Mouse (Mus musculus) urinary bladder, postnatal 10 days (tissue): ENCODE results near the gene Top1.
A peak's percentile ranks its signal among the peaks of the same experiment; 100 is the strongest.

ENCODE experiments used
- DNase-seq: peaks from one replicate; pipeline ENCODE4 v3.0.0; 2022; ENCODE audit warnings: low spot score

Gene Top1

DNA sequence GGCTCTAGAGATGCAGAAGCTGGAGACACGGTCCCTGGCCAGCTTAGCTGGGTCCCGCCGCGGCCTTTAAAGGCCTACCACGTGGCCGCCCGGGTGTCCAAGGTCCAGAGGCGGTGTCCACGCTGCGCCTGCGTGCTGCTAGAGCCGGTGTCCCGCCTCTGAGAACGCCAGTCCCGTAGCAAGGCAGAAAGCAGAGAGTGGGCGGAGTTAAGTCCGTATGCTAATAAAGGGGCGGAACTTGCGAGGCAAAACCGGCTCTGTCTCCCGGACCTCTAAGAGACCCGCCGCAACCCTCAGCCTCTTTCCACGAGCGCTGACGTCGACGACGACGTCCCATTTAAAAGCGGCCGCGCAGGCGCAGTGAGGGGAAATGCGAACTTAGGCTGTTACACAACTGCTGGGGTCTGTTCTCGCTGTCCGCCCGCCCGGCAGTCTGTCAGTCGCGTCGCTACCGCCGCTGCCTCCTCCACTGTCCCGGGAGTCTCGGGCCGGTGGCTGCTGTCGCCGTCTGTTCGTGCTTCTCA is at the start of gene Top1:
Gene Top1, plus strand, starts transcription at position 275 of the 524 bp plus-strand sequence.
- peak; percentile 97 for DNase-seq

DNA sequence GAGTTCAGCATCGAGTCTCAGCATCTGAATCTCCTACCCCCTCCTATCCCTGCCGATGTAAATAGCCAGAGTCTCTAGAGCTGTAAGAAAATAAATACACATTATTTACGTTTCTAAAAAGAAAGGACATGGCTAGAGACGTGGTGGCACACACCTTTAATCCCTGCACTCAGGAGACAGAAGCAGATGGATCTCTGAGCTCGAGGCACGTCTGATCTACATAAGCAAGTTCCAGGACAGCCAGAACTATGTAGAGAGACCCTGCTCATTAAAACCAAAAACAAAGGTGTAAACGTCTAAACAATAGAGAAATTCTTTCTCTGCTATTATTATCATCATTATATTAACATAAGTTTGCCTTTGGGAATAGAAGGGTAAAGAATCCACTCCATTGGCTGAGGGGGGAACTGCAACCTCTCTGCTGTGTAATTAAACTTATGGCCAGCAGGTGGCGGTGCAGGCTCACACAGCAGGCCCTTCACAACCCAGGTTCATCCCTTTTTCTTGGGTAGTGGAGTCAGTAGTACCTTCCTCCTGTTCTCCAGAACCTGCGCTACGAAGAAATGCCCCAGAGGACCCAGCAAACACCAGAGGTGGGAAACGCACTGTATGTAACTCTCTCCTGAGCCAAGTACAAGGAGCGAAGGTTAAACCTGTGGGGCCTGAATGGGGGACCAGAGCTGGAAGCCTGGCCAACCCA is 48.0 kb upstream of the Top1 start:
- DNase-seq = no peak

DNA sequence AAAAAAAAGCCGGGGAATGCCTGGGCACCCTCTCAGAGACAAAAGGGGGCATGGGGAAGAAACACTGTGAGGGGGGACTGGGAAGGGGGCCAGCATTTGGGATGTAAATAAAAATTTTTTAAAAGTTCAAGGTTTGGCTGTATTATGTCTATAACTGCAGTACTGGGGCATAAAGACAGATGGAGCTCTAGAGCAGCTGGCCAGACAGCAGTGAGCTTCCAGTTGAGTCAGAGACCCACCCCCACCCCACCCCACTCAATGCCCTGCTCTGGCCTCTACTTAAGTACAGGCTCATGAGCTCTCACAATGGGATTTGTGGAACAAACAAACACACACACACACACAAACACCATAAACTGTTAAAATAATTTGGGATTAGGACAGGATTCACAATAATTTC is 43.9 kb upstream of the Top1 start:
- no peak for DNase-seq

GRCm38 (mm10) chr2:160603154-160603933 is 42.3 kb upstream of the Top1 start:
- DNase-seq = no peak

GRCm38 (mm10) chr2:160610012-160610411 is 35.7 kb upstream of the Top1 start:
- DNase-seq = no peak

GRCm38 (mm10) chr2:160613186-160613919 is 32.3 kb upstream of the Top1 start:
- DNase-seq = no peak

- no peak for DNase-seq
Measured at GRCm38 (mm10) chr2:160617741-160618140, 27.9 kb upstream of the Top1 start.

- no peak for DNase-seq
Measured at GRCm38 (mm10) chr2:160618619-160619220, 27.0 kb upstream of the Top1 start.

GRCm38 (mm10) chr2:160619300-160619699 is 26.4 kb upstream of the Top1 start:
- no peak for DNase-seq

- no peak for DNase-seq
Measured at GRCm38 (mm10) chr2:160619831-160620230, 25.9 kb upstream of the Top1 start.

- no peak for DNase-seq
Measured at GRCm38 (mm10) chr2:160620279-160620963, 25.3 kb upstream of the Top1 start.

GRCm38 (mm10) chr2:160621001-160621448 is 24.7 kb upstream of the Top1 start:
- DNase-seq = no peak

- peak; percentile 49 for DNase-seq
Measured at GRCm38 (mm10) chr2:160621661-160622211, 24.0 kb upstream of the Top1 start.

GRCm38 (mm10) chr2:160622646-160623045 is 23.0 kb upstream of the Top1 start:
- DNase-seq = no peak

DNA sequence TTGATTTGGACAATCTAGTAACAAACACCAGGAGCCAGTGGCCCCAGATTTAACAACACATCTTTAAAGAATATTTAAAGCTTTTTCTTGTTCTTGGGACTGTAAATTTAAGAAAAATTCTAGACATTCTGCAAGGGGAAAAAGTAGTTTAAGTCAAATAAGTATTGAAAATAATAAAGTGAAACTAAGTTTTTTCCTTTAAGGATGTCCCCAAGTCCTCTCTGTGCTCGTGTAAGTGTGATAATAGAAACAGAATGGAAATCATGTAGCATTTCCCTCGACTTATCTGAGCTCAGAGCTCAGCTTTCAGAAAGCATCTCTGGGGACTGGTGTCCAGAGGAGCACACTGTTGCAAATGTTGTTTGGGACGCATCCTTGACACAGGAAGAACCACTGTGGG is 21.9 kb upstream of the Top1 start:
- DNase-seq = no peak

DNA sequence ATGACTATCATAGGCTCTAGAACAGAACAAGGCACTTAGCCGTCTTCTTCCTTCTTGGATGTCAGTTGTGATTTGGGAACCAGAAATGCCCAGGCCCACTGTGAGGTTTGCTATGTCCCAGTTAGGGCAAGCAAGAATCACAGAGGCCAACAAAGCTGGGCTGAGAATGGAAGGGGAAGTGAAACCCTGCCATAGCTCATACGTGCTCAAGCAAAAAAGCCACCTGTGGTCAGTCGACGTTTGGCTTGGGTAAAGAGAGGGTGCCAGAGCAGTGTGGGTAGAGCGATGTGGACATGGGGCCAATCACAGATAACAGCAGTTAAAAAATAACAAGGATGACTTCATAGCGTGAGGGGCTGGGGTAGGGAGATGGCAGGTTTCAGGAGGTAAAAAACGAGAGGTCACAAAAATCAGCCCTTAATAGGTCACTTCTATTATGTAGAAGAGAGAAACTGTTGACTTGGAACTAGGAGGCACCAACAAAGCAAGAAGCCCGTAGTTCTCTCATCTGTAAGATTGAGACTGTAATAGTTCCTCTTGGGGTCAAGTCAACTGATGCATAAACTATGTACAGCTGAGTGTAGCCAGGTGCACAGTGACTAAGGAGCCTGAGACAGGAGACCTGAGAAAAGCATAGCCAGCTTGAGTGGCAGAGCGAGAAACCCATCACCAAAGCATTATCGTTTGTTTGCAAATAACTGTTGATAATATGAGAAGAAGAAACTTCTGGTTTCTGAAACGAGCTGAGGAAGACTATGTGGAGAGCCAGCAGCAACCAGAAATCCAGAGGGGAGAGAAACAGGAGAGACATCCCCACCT is 18.3 kb upstream of the Top1 start:
- DNase-seq = no peak

GRCm38 (mm10) chr2:160628055-160628454 is 17.6 kb upstream of the Top1 start:
- no peak for DNase-seq

- DNase-seq = no peak
Measured at GRCm38 (mm10) chr2:160628666-160629527, 16.8 kb upstream of the Top1 start.

DNA sequence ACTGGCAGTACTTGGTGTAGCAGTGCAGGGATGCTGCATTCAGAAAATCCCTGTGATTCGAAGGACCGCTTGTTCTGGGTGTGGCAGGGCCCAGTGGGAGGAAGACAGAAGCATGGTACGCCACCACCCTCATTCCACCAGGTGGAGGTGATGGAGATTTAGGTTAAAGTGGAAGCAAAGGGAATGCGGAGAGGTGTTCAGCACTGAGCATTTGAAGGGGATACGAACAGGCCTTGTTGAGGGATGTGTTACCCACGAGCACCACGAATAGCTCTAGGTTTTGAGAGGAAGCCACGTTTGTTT is 16.2 kb upstream of the Top1 start:
- DNase-seq = no peak
